Mouse (Mus musculus) splenic B cell, adult 2 months (primary cell): Measurements from ENCODE around the gene Galm.

Experiments
- DNase-seq: peaks from one replicate; pipeline ENCODE4 v3.0.0-alpha.2; 2011; ENCODE audit warnings: low read depth, low spot score
- H3K27me3 ChIP-seq: 2 replicates; pipeline ENCODE4 v1.6.1; 2012; ENCODE audit warnings: mild to moderate bottlenecking, low read length, moderate library complexity, mixed read lengths; ENCODE audit not compliant: control insufficient read depth, poor library complexity, insufficient read depth, severe bottlenecking
- H3K36me3 ChIP-seq: 2 replicates; pipeline ENCODE4 v1.6.1; 2012; ENCODE audit warnings: mild to moderate bottlenecking, low read length, moderate library complexity, mixed read lengths; ENCODE audit not compliant: control insufficient read depth, poor library complexity, insufficient read depth, severe bottlenecking

Galm gene

GRCm38 (mm10) chr17:80127331-80128251 is at the start of gene Galm:
Gene Galm, plus strand, starts transcription at chr17:80127471.
- DNase-seq, result peak; percentile 27
- no peaks in the 10 kb centered on the region for H3K36me3 ChIP-seq
- H3K27me3 ChIP-seq, result no peaks in the 10 kb centered on the region

GRCm38 (mm10) chr17:80078726-80079125 is 48.5 kb upstream of the Galm start:
- no peaks in the 10 kb centered on the region for H3K36me3 ChIP-seq
- no peaks in the 10 kb centered on the region for H3K27me3 ChIP-seq
- no peak for DNase-seq

GRCm38 (mm10) chr17:80083223-80083622 is 44.0 kb upstream of the Galm start:
- Histone ChIP-seq H3K36me3 (no peaks in the 10 kb centered on the region), H3K27me3 (no peaks in the 10 kb centered on the region)
- DNase-seq, result no peak

- Histone ChIP-seq H3K36me3 (no peaks in the 10 kb centered on the region), H3K27me3 (no peaks in the 10 kb centered on the region)
- DNase-seq, result no peak
These were observed 42.8 kb upstream of the Galm start for GRCm38 (mm10) chr17:80084424-80084823.

GRCm38 (mm10) chr17:80086591-80086990 is 40.7 kb upstream of the Galm start:
- no peaks in the 10 kb centered on the region; the same call in 1 of the 2 replicates for H3K27me3 ChIP-seq
- no peak for DNase-seq
- no peaks in the 10 kb centered on the region for H3K36me3 ChIP-seq

- Histone ChIP-seq H3K27me3 (no peaks in the 10 kb centered on the region; the same call in 1 of the 2 replicates), H3K36me3 (no peaks in the 10 kb centered on the region)
- no peak for DNase-seq
These were observed 39.1 kb upstream of the Galm start for GRCm38 (mm10) chr17:80088168-80088567.

GRCm38 (mm10) chr17:80090551-80090950 is 36.7 kb upstream of the Galm start:
- H3K36me3 ChIP-seq, result no peaks in the 10 kb centered on the region
- DNase-seq, result no peak
- H3K27me3 ChIP-seq, result no peaks in the 10 kb centered on the region; the same call in 1 of the 2 replicates

GRCm38 (mm10) chr17:80091879-80092549 is 35.3 kb upstream of the Galm start:
- no peaks in the 10 kb centered on the region for H3K36me3 ChIP-seq
- no peaks in the 10 kb centered on the region; the same call in 1 of the 2 replicates for H3K27me3 ChIP-seq
- DNase-seq, result no peak

- no peak for DNase-seq
- no peaks in the 10 kb centered on the region for H3K36me3 ChIP-seq
These were observed 31.9 kb upstream of the Galm start for GRCm38 (mm10) chr17:80095254-80095899.

GRCm38 (mm10) chr17:80096043-80096719 is 31.1 kb upstream of the Galm start:
- Histone ChIP-seq H3K27me3 (no peaks in the 10 kb centered on the region; the same call in 1 of the 2 replicates), H3K36me3 (no peaks in the 10 kb centered on the region)
- DNase-seq, result peak; percentile 9

More at GRCm38 (mm10) chr17:80095254-80095899, 31.9 kb upstream of the Galm start:
- no peaks in the 10 kb centered on the region; the same call in 1 of the 2 replicates for H3K27me3 ChIP-seq

- Histone ChIP-seq H3K27me3 (no peaks in the 10 kb centered on the region), H3K36me3 (no peaks in the 10 kb centered on the region)
- no peak for DNase-seq
These were observed 30.6 kb upstream of the Galm start for GRCm38 (mm10) chr17:80096720-80097114.

GRCm38 (mm10) chr17:80097221-80097620 is 30.1 kb upstream of the Galm start:
- Histone ChIP-seq H3K36me3 (no peaks in the 10 kb centered on the region), H3K27me3 (no peaks in the 10 kb centered on the region)
- no peak for DNase-seq

- Histone ChIP-seq H3K27me3 (no peaks in the 10 kb centered on the region), H3K36me3 (no peaks in the 10 kb centered on the region)
These were observed 27.4 kb upstream of the Galm start for GRCm38 (mm10) chr17:80099823-80100222.

GRCm38 (mm10) chr17:80105348-80105978 is 21.8 kb upstream of the Galm start:
- Histone ChIP-seq H3K36me3 (no peaks in the 10 kb centered on the region), H3K27me3 (no peaks in the 10 kb centered on the region)
- no peak for DNase-seq

More at GRCm38 (mm10) chr17:80099823-80100222, 27.4 kb upstream of the Galm start:
- DNase-seq, result no peak
